Mouse (Mus musculus): ENCODE results near the gene Wrb. TPM values are rescaled to one million over a fixed set of nuclear protein-coding genes. Genes with fewer than 3 reads are reported as not detected.

The Wrb gene
- total RNA-seq, 2 experiments from 2014 or later = 8.8 to 10.3 TPM

Other genes with a start within 250 kb of the Wrb start
- 10 to 100 TPM in 1 of 2 experiments, 1 to 10 TPM in 1; 8.7 to 12.1 TPM for gene Psmg1, start 154.4 kb upstream of the Wrb start, total RNA-seq (2021)
- gene Brwd1, start 62.9 kb upstream of the Wrb start, total RNA-seq (2021) = 10 to 100 TPM; 51.2 to 56.2 TPM
- 10 to 100 TPM; 23.7 to 35.1 TPM for gene Hmgn1, start 17.7 kb upstream of the Wrb start, total RNA-seq (2021)
- gene Lca5l, start 46.9 kb downstream of the Wrb start, total RNA-seq (2021) = under 1 TPM; 0.48 to 0.62 TPM
- 1,000 to 10,000 TPM in 1 of 2 experiments, 100 to 1,000 TPM in 1; 882 to 1,236 TPM for gene Sh3bgr, start 55.0 kb downstream of the Wrb start, total RNA-seq (2021)
- under 1 TPM; 0.05 to 0.07 TPM for gene B3galt5, start 90.4 kb downstream of the Wrb start, total RNA-seq (2021)

All from gastrocnemius, postnatal 36 days (tissue).